Mouse (Mus musculus): ENCODE data around the gene Itgal.

GRCm38 (mm10) chr7:127290142-127290541 lies 5.9 kb upstream of the Itgal start:
- TF ChIP-seq POLR2A (IDR thresholded peaks at IDR 0.05; ENCODE audit: low read depth, low read length), result no peak
- no peak for TF ChIP-seq CTCF (IDR thresholded peaks at IDR 0.05; ENCODE audit: extremely low read depth, insufficient read length, insufficient replicate concordance, low read depth, low read length)

Data from small intestine, adult 2 months (tissue).